Mouse (Mus musculus): ENCODE measurements around the gene Adcy3. TPM values are rescaled to one million over a fixed set of nuclear protein-coding genes. Genes with fewer than 3 reads are reported as not detected.

Adcy3 gene
- polyA plus RNA-seq, 1 experiment from 2014 or later, result 2.2 TPM

- Histone ChIP-seq H3K36me3 (ENCODE audit: control insufficient read depth, insufficient read depth, low read length) (no peaks in the 10 kb centered on the region), H3K27ac (ENCODE audit: low read depth, low read length) (no peak overlapping the region), H3K9ac (ENCODE audit: low read length) (no peak overlapping the region), H3K4me2 (no peak overlapping the region), H3K27me3 (ENCODE audit: control insufficient read depth, insufficient read depth, low read length) (no peaks in the 10 kb centered on the region), H3K4me1 (ENCODE audit: control insufficient read depth, insufficient read depth, low read length) (no peaks in the 10 kb centered on the region), H3K9me3 (ENCODE audit: control insufficient read depth, low read length) (no peaks in the 10 kb centered on the region), H3K4me3 (ENCODE audit: low read depth, low read length) (no peak overlapping the region)
- no peak for ATAC-seq (ENCODE audit: low FRiP score)
- no peak for DNase-seq (ENCODE audit: low spot score, missing footprints)
- 94% methylated on average over 5 of the region's 5 CpGs for WGBS
Measured at GRCm38 (mm10) chr12:4169622-4170021, 36.7 kb downstream of the Adcy3 start.

- H3K27ac ChIP-seq (ENCODE audit: low read depth, low read length), result no peak overlapping the region
- no peak for ATAC-seq (ENCODE audit: low FRiP score)
- WGBS, result 88% methylated on average over 15 of the region's 15 CpGs
- no peak overlapping the region for H3K9ac ChIP-seq (ENCODE audit: low read length)
- H3K4me2 ChIP-seq, result no peak overlapping the region
- H3K36me3 ChIP-seq (ENCODE audit: control insufficient read depth, insufficient read depth, low read length), result no peaks in the 10 kb centered on the region
- no peaks in the 10 kb centered on the region for H3K27me3 ChIP-seq (ENCODE audit: control insufficient read depth, insufficient read depth, low read length)
- H3K4me3 ChIP-seq (ENCODE audit: low read depth, low read length), result no peak overlapping the region
- no peaks in the 10 kb centered on the region for H3K4me1 ChIP-seq (ENCODE audit: control insufficient read depth, insufficient read depth, low read length)
- H3K9me3 ChIP-seq (ENCODE audit: control insufficient read depth, low read length), result no peaks in the 10 kb centered on the region
- no peak for DNase-seq (ENCODE audit: low spot score, missing footprints)
Measured at GRCm38 (mm10) chr12:4173108-4173790, 40.3 kb downstream of the Adcy3 start.

GRCm38 (mm10) chr12:4178839-4179238, 45.9 kb downstream of the Adcy3 start:
- Histone ChIP-seq H3K4me2 (no peak overlapping the region), H3K27ac (ENCODE audit: low read depth, low read length) (no peak overlapping the region), H3K9me3 (ENCODE audit: control insufficient read depth, low read length) (no peaks in the 10 kb centered on the region), H3K27me3 (ENCODE audit: control insufficient read depth, insufficient read depth, low read length) (no peaks in the 10 kb centered on the region), H3K36me3 (ENCODE audit: control insufficient read depth, insufficient read depth, low read length) (no peaks in the 10 kb centered on the region), H3K4me1 (ENCODE audit: control insufficient read depth, insufficient read depth, low read length) (peaks cover 3% of the 10 kb centered on the region; the same call in 1 of the 2 replicates), H3K4me3 (ENCODE audit: low read depth, low read length) (no peak overlapping the region), H3K9ac (ENCODE audit: low read length) (no peak overlapping the region)
- WGBS, result 50% methylated on average over 5 of the region's 5 CpGs
- DNase-seq (ENCODE audit: low spot score, missing footprints) (no peak), ATAC-seq (ENCODE audit: low FRiP score) (no peak)

GRCm38 (mm10) chr12:4179671-4180233, 46.8 kb downstream of the Adcy3 start:
- no peak overlapping the region for H3K27ac ChIP-seq (ENCODE audit: low read depth, low read length)
- 85% methylated on average over 6 of the region's 6 CpGs for WGBS
- H3K9ac ChIP-seq (ENCODE audit: low read length), result no peak overlapping the region
- DNase-seq (ENCODE audit: low spot score, missing footprints), result no peak
- no peaks in the 10 kb centered on the region for H3K36me3 ChIP-seq (ENCODE audit: control insufficient read depth, insufficient read depth, low read length)
- H3K4me3 ChIP-seq (ENCODE audit: low read depth, low read length), result no peak overlapping the region
- peaks cover 3% of the 10 kb centered on the region; the same call in 1 of the 2 replicates for H3K4me1 ChIP-seq (ENCODE audit: control insufficient read depth, insufficient read depth, low read length)
- no peak for ATAC-seq (ENCODE audit: low FRiP score)
- H3K27me3 ChIP-seq (ENCODE audit: control insufficient read depth, insufficient read depth, low read length), result no peaks in the 10 kb centered on the region
- H3K4me2 ChIP-seq, result no peak overlapping the region
- no peaks in the 10 kb centered on the region for H3K9me3 ChIP-seq (ENCODE audit: control insufficient read depth, low read length)

- no peak overlapping the region for H3K9ac ChIP-seq (ENCODE audit: low read length)
- peaks cover 3% of the 10 kb centered on the region; the same call in 1 of the 2 replicates for H3K4me1 ChIP-seq (ENCODE audit: control insufficient read depth, insufficient read depth, low read length)
- H3K4me2 ChIP-seq, result no peak overlapping the region
- H3K27ac ChIP-seq (ENCODE audit: low read depth, low read length), result no peak overlapping the region
- H3K4me3 ChIP-seq (ENCODE audit: low read depth, low read length), result no peak overlapping the region
- H3K27me3 ChIP-seq (ENCODE audit: control insufficient read depth, insufficient read depth, low read length), result no peaks in the 10 kb centered on the region
- H3K36me3 ChIP-seq (ENCODE audit: control insufficient read depth, insufficient read depth, low read length), result no peaks in the 10 kb centered on the region
- H3K9me3 ChIP-seq (ENCODE audit: control insufficient read depth, low read length), result no peaks in the 10 kb centered on the region
- no peak for DNase-seq (ENCODE audit: low spot score, missing footprints)
- WGBS, result 67% methylated on average over 3 of the region's 3 CpGs
- ATAC-seq (ENCODE audit: low FRiP score), result no peak
Measured at GRCm38 (mm10) chr12:4180507-4180906, 47.6 kb downstream of the Adcy3 start.

GRCm38 (mm10) chr12:4184648-4185047, 51.7 kb downstream of the Adcy3 start:
- no peak overlapping the region for H3K4me3 ChIP-seq (ENCODE audit: low read depth, low read length)
- no peak for ATAC-seq (ENCODE audit: low FRiP score)
- H3K4me2 ChIP-seq, result no peak overlapping the region
- H3K36me3 ChIP-seq (ENCODE audit: control insufficient read depth, insufficient read depth, low read length), result no peaks in the 10 kb centered on the region
- H3K9me3 ChIP-seq (ENCODE audit: control insufficient read depth, low read length), result no peaks in the 10 kb centered on the region
- no peak overlapping the region for H3K9ac ChIP-seq (ENCODE audit: low read length)
- no peak overlapping the region for H3K27ac ChIP-seq (ENCODE audit: low read depth, low read length)
- WGBS, result 63% methylated on average over 2 of the region's 2 CpGs
- H3K4me1 ChIP-seq (ENCODE audit: control insufficient read depth, insufficient read depth, low read length), result peaks cover 7% of the 10 kb centered on the region; the same call in 1 of the 2 replicates
- DNase-seq (ENCODE audit: low spot score, missing footprints), result no peak
- no peaks in the 10 kb centered on the region for H3K27me3 ChIP-seq (ENCODE audit: control insufficient read depth, insufficient read depth, low read length)

- no peaks in the 10 kb centered on the region for H3K9me3 ChIP-seq (ENCODE audit: control insufficient read depth, low read length)
- DNase-seq (ENCODE audit: low spot score, missing footprints) (peak; percentile 90), ATAC-seq (ENCODE audit: low FRiP score) (peak; percentile 84)
- H3K36me3 ChIP-seq (ENCODE audit: control insufficient read depth, insufficient read depth, low read length), result no peaks in the 10 kb centered on the region
- H3K4me1 ChIP-seq (ENCODE audit: control insufficient read depth, insufficient read depth, low read length), result peaks cover 7% of the 10 kb centered on the region; the same call in 1 of the 2 replicates
- 0 out of 2 replicates have a peak overlapping the region, but pooled peaks have one; percentile 12 for H3K9ac ChIP-seq (ENCODE audit: low read length)
- H3K27ac ChIP-seq (ENCODE audit: low read depth, low read length), result peak overlapping the region; percentile 67
- H3K4me3 ChIP-seq (ENCODE audit: low read depth, low read length), result no peak overlapping the region
- H3K4me2 ChIP-seq, result no peak overlapping the region
- WGBS, result 34% methylated on average over 14 of the region's 14 CpGs
- no peaks in the 10 kb centered on the region for H3K27me3 ChIP-seq (ENCODE audit: control insufficient read depth, insufficient read depth, low read length)
Measured at GRCm38 (mm10) chr12:4188171-4189059, 55.5 kb downstream of the Adcy3 start.

GRCm38 (mm10) chr12:4189060-4189447, 56.2 kb downstream of the Adcy3 start:
- H3K36me3 ChIP-seq (ENCODE audit: control insufficient read depth, insufficient read depth, low read length), result no peaks in the 10 kb centered on the region
- no peak overlapping the region for H3K4me3 ChIP-seq (ENCODE audit: low read depth, low read length)
- H3K9me3 ChIP-seq (ENCODE audit: control insufficient read depth, low read length), result no peaks in the 10 kb centered on the region
- H3K27me3 ChIP-seq (ENCODE audit: control insufficient read depth, insufficient read depth, low read length), result no peaks in the 10 kb centered on the region
- DNase-seq (ENCODE audit: low spot score, missing footprints), result peak; percentile 90
- H3K9ac ChIP-seq (ENCODE audit: low read length), result no peak overlapping the region
- no peak overlapping the region for H3K4me2 ChIP-seq
- H3K4me1 ChIP-seq (ENCODE audit: control insufficient read depth, insufficient read depth, low read length), result peaks cover 7% of the 10 kb centered on the region; the same call in 1 of the 2 replicates
- H3K27ac ChIP-seq (ENCODE audit: low read depth, low read length), result no peak overlapping the region
- 47% methylated on average over 5 of the region's 5 CpGs for WGBS
- ATAC-seq (ENCODE audit: low FRiP score), result 0 out of 2 replicates have a peak, but pooled peaks have one; percentile 20

- Histone ChIP-seq H3K9me3 (ENCODE audit: control insufficient read depth, low read length) (no peaks in the 10 kb centered on the region), H3K27me3 (ENCODE audit: control insufficient read depth, insufficient read depth, low read length) (no peaks in the 10 kb centered on the region), H3K4me2 (no peak overlapping the region), H3K27ac (ENCODE audit: low read depth, low read length) (no peak overlapping the region), H3K36me3 (ENCODE audit: control insufficient read depth, insufficient read depth, low read length) (no peaks in the 10 kb centered on the region), H3K4me3 (ENCODE audit: low read depth, low read length) (no peak overlapping the region), H3K9ac (ENCODE audit: low read length) (no peak overlapping the region), H3K4me1 (ENCODE audit: control insufficient read depth, insufficient read depth, low read length) (peaks cover 7% of the 10 kb centered on the region; the same call in 1 of the 2 replicates)
- ATAC-seq (ENCODE audit: low FRiP score), result no peak
- 83% methylated on average over 6 of the region's 6 CpGs for WGBS
- DNase-seq (ENCODE audit: low spot score, missing footprints), result no peak
Measured at GRCm38 (mm10) chr12:4192514-4192913, 59.6 kb downstream of the Adcy3 start.
